Mouse (Mus musculus) T-helper 17 cell (primary cell): ENCODE results near the gene Gm14548.
"Not testable (repeated sequence)": the region's sequence is repeated elsewhere in the genome, so short reads cannot be mapped to it uniquely, and the experiment has no call there.

Experiments
- in situ Hi-C, 2 experiments: fragments of 300-600 bp; cut with MboI, MseI; formaldehyde crosslinking; loops; 1 replicate in 1 of 2; 2 replicates in 1 of 2; pipeline ENCODE4 v1.15.1; 2025; ENCODE audit warnings: high pct_unique_total_duplicates in 2 of 2

Gene Gm14548

DNA sequence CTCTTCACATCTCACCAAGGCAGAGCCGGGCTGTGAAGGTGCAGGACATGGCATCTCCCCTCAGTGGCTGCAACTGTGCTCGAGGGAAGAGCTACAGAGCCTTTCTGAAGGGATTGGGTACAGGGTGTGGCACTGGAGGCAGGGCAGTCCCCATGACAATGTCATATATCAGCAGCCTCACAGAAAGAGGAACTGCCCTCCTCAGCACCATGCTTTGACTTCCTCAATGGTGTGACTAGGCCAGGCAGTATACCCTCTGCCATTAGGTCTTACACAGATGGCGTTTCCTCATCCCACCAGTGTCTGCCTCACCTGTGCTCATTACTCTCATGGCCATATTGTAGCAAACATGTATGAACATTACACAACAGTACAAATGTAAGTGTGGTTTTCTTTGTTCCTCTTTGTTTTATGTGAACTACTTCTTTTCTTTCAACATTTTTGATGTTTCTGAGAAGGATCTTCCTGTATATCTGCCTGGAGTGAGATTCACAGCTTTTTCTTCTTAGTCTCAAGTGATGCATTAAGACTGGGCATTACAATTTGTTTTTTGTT is at the start of gene Gm14548:
Gene Gm14548 (minus strand): TSS at position 85 of the 555 bp plus-strand sequence.
- in situ Hi-C loops: not testable (repeated sequence)

DNA sequence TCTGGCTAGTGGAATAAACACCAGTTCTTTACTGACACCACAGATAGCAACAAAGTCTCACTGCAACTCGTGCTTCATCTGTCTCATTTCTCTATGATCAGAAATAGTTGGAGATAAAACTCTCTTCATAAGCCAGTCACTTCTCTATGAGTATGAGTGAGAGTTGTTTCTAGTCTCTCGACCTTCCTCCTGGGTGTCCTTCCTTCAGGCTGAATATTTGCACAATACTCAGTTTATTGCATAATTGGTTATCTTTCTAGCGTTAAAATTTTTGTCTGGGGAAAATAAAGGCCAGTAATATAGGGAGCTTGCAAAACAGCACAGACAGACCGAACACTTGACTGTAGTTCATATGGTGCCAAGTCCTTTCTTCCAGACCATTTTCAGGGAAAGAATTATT is 48.2 kb upstream of the Gm14548 start:
- in situ Hi-C loops: no loop called here

- in situ Hi-C loops: no loop called here
These were observed 43.0 kb upstream of the Gm14548 start for GRCm38 (mm10) chr7:3940915-3941314.

- in situ Hi-C loops: no loop called here
These were observed 42.1 kb upstream of the Gm14548 start for GRCm38 (mm10) chr7:3939866-3940525.

DNA sequence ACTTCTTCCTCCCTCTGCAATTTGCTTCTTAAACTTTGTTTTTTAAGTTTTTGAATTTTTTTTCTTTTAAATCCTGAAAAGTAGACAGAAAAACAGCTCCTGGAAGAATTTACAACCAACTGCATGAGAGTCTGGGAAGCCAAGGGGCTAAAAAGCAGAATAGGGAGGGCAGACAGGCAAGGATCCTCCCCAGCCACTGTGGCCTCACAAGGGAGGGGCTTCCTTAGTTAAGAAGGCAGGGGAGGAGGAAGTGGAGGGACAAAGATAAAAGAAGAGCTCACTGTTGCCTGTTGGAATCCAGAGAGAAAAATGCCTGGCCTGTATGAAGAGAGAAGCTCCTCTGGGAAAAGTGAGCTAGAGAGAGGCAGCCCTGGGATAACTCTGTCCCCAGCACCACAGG is 37.6 kb upstream of the Gm14548 start:
- in situ Hi-C loops: not testable (repeated sequence)

DNA sequence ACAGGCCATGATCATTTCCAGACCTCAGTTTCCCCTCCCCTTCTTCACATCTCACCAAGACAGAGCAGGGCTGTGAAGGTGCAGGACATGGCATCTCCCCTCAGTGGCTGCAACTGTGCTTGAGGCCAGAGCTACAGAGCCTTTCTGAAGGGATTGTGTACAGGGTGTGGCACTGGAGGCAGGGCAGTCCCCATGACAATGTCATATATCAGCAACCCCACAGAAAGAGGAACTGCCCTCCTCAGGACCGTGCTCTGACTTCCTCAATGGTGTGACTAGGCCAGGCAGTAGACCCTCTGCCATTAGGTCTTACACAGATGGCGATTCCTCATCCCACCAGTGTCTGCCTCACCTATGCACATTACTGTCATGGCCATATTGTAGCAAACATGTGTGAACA is 17.5 kb upstream of the Gm14548 start, which contains the start of gene Lilra6:
Gene Lilra6 (minus strand): TSS at position 117 of the 400 bp plus-strand sequence.
- in situ Hi-C loops: not testable (repeated sequence)

GRCm38 (mm10) chr7:3903704-3904103 is 5.8 kb upstream of the Gm14548 start:
- in situ Hi-C loops: no loop called here

DNA sequence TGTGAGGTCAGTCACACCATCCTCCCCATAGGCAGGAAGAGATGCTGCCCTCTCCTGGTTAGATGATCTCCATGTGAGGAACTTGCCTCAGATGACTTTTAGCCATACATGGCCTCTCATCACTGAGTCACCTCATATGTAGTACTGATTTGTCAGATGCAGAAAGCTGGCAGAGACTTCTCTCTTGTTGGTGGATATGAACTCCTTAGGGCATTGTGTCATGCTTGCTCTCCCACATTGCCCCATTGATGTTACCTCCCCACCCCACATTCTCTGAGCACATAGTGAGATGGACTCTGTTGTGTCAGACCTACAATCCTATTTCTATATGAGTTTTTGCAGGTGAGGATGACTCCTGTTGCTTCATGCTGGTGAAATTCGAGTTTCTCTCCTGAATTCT is 22.9 kb downstream of the Gm14548 start:
- in situ Hi-C loops: loop anchor here in 1 of 2 experiments (5.0 kb wide), 1 partner anchor 53 kb away; no protein-coding TSS in a partner anchor

DNA sequence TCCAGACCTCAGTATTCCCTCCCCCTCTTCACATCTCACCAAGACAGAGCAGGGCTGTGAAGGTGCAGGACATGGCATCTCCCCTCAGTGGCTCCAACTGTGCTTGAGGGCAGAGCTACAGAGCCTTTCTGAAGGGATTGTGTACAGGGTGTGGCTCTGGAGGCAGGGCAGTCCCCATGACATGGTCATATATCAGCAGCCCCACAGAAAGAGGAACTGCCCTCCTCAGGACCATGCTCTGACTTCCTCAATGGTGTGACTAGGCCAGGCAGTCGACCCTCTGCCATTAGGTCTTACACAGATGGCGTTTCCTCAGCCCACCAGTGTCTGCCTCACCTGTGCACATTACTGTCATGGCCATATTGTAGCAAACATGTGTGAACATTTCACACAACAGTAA is 53.0 kb downstream of the Gm14548 start, which contains the start of gene Pira2:
Gene Pira2 (minus strand): TSS at position 101 of the 400 bp plus-strand sequence.
- in situ Hi-C loops: loop anchor here (5.0 to 25.0 kb wide), 3 partner anchors 47 to 233 kb away; partner anchors contain the start of genes Ndufa3 (in 1 of the 2) and Oscar (in 1 of the 2)

DNA sequence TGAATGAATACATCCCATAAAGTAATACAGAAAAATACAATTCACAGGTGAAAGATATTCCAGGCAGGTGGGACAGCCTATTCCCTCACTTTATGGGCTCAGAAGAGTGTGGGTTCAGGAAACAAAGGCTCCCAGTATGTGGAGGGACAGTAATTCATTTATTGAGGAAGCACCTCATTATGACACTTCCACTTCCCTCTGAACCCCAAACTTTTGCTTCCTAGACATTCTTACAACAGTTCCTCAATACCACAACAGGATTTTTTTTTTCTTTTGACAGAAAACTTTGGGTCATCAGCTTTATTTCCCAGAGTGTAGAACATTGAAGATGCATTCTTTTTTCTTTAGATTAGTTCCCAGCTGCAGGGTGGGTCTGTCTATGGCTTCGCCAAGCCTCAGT is 60.1 kb downstream of the Gm14548 start:
- in situ Hi-C loops: loop anchor here in 1 of 2 experiments (25.0 kb wide), 1 partner anchor 226 kb away; the partner anchor contains the start of genes Ndufa3 and Oscar
